Mouse (Mus musculus) T-helper 17 cell (primary cell): Measurements from ENCODE around the gene Birc2.
"Not testable (repeated sequence)": the region's sequence is repeated elsewhere in the genome, so short reads cannot be mapped to it uniquely, and the experiment has no call there.

Source experiments
- in situ Hi-C, 2 experiments: fragments of 300-600 bp; cut with MboI, MseI; formaldehyde crosslinking; loops; 1 replicate in 1 of 2; 2 replicates in 1 of 2; pipeline ENCODE4 v1.15.1; 2025; ENCODE audit warnings: high pct_unique_total_duplicates in 2 of 2

Birc2 gene

DNA sequence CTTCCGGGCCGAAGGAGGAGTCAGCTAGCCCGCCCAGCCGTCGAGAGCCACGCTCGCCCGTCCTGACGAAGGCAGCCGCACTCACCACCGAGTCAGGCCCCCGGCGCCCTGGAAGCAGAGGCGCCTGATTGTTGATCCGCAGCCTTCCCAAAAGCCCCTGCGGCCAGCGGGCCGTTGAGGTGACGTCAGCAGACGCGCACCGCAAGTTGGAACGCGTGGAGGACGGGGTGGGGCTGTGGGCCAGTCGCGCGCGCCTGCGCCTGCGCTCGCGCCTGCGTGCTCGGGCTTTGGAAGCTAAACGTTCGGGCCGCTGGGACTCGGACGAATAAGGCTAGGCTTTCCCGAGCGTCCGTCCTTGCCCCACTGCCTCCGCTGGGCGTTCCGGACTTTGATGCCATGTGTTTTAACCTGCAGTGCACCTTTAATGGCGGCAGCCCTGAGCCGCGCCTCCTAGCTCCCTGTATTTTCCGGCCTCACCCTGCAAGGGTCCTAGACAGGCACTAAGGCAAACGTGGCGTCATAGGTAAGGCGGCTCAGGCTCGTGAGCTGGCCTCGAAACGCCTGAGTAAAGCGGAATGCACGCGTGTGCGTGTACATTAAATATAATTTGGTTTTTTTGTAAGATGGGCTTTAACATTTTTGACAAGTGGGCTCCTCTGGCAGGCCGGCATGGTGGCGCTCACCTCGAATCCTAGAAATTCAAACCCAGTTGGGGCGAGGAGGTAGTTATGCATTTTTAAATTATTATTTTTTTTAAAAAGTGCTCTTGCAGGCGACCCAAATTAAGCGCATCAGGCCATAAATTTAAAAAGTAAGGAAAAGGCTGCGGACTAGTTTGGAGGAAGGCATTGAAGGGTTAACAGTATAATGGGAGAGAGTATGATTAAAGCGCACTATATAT lies at the start of gene Birc2:
Gene Birc2 (minus strand): TSS at position 160 of the 901 bp plus-strand sequence.
- in situ Hi-C loops: no loop called here

DNA sequence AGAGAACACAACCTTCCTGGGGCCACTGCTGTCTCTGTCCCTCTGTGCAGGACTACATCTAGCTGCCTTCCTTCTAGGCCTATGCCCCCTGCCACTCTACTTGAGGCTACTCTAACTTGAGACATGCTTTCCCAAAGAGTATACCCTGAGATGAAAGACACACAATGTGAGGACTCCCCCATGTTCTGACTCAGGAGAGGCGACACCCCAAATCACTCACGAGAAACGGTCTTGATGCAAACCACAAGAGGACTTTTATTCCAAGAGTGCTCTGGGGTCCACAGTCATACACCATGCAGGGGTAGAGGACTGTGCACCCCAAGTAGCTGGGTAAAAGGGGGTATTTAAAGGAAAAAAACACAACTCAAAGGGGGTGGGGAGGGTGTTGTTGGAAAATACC lies 47.5 kb upstream of the Birc2 start:
- in situ Hi-C loops: no loop called here

DNA sequence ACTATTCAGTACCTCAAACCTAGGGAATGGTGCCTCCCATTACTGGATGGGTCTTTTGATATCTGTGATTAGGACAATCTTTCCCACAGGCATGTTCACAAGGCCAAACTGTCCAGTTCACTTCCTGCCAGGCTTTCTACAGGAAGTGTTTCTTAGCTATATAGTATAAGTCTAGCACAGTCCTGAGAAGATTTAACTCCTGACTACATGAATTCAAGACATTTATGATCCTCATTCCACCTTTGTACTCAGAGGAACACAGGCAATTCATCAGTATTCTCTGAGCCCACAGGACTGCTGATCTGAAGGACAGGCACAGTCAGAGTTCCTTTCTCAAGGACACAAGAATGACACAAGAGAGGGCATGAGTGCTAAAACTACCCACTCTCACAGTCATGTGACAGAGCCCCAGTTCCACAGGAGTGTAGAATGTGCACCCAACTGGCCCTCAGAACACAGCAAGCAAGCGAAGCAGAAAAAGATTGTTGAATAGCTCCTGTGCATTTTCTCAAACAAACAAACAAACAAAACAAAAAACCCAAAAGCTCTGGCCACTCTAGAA lies 45.5 kb upstream of the Birc2 start:
- in situ Hi-C loops: no loop called here

DNA sequence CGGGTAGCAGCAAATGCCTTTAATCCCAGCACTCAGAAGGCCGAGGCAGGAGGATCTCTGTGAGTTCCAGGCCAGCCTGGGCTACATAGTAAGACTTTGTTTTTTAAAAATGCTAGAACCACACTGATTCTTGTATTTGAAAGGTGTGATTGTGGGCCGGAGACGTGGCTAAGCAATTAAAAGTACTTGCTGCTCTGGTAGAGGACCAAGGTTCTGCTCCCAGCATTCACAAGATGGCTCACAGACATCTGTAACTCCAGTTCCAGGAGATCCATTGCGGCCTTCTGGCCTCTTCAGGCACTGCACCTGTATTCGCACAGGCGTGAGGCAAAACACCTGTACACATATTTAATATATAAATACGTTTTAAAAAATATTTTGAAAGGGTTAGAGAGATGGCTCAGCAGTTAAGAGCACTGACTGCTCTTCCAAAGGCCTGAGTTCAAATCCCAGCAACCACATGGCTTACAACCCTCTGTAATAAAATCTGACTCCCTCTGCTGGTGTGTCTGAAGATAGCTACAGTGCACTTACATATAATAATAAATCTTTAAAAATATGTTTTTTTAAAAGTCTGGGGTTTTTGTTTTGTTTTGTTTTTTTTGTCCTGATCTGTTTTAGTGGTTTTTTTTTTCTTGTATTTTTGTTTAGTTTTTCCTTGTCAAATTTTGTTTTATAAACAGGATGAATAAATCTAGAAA lies 36.8 kb upstream of the Birc2 start:
- in situ Hi-C loops: loop anchor here in 1 of 2 experiments (10.0 kb wide), 2 partner anchors 109 to 849 kb away; partner anchors contain the start of gene Tmem123

DNA sequence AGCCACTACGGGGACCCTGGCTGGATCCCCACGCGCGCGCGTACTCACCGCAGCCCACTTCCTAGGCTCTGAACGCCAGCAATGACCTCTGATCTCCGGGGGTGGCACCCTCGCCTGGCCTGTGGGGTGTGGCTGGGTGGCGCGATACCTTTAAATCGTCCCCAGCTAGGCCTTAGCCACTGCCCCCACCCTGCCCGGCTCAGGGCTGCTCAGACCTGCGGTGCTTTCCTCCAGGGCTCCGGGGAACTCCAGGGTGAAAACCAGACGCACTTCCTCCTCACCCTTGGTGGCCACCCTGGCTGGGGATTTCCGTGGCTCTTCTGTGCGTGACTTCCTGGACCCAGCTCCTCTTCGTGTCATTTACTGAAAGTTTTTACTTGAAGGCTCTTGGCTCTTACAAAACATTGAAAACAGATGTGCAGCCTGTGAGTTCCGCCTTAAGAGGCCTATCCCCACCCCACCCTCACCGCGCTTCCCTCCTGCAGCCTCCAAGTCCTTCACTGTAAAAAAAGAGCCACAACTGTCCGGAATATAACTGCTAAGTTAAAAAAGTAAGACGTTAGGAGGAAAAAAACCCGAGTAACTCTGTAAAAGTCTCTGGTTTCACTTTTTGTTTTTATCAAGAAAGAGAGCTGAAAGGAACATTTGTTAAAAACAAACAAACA lies 36.0 kb upstream of the Birc2 start, which contains the start of gene Birc3:
Gene Birc3 (minus strand): TSS at position 412 of the 665 bp plus-strand sequence.
- in situ Hi-C loops: loop anchor here in 1 of 2 experiments (10.0 kb wide), 2 partner anchors 108 to 848 kb away; partner anchors contain the start of gene Tmem123

DNA sequence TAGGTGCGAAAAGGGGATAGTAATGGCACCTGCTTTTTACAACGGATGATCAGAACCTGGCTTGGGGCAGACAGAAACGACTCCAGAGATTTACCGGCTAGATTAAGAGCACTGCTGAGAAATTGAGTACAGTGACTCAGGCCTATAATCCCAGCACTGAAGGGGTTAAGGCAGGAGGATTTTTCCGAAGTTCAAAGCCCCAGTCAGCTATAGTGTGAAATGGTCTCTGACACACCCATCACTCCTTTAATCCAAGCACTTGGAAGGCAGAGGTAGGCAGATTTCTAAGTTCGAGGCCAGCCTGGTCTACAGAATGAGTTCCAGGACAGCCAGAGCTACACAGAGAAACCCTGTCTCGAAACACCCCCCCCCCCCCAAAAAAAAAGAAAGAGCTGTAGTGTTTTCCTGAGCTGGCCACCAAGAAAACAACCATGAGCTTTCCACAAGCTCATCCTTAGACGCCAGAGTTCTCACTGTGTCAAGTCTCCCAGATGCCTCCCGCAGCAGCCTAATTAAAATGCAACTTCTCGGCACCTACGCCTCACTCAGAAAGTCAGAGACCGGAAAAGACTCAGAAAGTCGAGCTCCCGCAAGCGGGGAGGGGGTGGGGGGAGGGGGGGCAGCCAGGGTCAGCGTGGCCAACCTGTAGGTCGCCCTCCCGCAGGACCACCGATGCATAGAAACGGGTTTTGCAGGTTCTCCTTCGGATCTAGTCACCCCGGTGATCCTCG lies 35.3 kb upstream of the Birc2 start:
- in situ Hi-C loops: loop anchor here in 1 of 2 experiments (10.0 kb wide), 2 partner anchors 107 to 847 kb away; partner anchors contain the start of gene Tmem123

DNA sequence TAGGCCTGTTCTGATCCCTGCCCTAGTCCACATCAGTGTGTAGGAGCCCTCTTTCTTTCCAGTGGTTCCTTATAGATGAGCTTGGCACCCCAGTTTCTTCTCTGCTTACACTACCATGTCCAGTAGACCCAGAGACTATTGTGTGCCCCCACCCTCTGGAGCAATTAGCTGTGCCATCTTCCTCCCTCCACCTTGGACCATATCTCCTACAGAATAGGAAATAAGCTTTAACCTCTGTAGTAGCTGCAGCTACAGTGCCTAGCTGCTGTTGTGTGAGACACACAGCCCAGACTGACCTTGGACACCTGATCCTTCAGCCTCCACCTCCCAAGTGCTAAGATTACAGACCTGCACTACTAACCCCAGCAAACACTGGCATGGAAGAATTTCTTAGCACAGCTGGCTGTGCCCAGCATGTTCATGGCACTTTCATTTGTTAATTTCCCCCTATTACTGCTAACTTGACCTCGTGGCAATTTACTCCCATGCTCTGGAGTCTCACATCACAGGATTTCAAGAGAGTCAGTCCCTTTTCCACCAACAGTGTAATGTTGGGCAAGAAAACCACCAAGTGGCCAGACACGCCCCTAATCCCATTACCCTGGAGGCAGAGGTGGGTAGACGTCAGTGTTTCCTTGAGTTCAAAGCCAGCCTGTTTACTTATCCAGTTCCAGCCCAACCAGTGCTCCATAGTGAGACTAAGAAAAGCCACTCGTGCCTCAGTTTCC lies 34.6 kb upstream of the Birc2 start:
- in situ Hi-C loops: loop anchor here in 1 of 2 experiments (10.0 kb wide), 2 partner anchors 107 to 847 kb away; partner anchors contain the start of gene Tmem123

DNA sequence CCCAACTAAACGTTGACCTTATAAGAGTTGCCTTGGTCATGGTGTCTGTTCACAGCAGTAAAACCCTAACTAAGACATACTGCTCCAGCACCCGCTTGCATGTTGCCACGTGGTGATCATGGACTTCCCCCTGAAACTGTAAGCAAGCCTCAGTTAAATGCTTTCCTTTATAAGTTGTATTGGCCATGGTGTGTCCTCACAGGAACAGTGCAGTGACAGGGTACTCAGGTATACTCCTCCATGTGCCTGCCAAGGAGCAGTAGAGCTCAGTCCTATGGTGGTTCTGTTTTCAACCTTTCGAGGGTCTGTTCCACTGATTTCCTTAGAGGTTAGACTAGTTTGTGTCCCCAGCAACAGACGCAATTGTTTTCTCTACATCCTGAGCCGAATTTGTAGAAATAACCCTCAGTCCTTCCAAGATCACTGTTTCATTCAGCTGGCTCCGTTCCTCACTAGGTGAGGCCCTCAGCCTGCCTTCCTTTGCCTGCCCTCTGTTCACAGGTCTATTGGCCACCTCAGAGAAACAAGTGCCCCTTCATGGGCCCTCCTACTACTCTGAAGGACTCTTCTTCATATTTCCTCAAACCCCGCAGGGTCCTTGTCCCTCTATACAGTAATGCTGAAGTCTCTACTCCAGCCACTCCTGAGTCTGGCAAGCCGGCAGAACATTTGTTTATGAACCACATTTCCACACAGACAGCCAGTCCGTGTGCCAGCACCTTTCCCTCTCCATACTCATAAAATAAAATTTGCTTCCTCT lies 33.9 kb upstream of the Birc2 start:
- in situ Hi-C loops: loop anchor here in 1 of 2 experiments (10.0 kb wide), 2 partner anchors 106 to 846 kb away; partner anchors contain the start of gene Tmem123

DNA sequence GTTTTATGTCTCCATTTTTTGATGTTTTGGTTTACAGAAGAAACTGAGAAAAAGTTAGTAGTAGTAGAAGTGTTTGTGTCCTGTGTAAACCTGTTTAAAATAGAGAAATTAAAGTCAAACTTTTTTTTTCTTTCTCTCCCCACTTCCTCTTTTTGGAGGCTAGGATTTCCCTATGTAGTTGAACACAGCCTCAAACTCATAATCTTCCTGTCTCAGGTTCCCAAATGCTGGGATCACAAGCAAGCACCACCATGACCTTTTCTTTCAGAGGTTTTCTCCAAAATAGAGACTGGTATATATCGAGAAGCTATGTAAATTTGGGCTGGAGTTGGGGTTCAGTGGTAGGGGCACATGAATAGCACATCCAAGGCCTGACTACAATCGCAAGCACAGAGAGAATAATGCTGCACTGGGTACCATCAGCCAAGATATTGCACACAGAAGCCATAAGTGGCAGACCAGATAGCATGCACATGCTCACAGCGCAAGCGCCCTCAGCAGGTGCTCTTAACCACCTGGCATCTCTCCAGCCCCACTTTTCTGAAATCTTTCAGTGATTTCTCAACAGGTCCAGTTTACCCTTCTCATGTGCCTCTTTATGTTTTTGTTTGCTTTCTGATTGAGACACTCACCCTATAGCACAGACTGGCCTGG lies 32.1 kb upstream of the Birc2 start:
- in situ Hi-C loops: loop anchor here in 1 of 2 experiments (5.0 kb wide), 1 partner anchor 37 kb away; no protein-coding TSS in a partner anchor

DNA sequence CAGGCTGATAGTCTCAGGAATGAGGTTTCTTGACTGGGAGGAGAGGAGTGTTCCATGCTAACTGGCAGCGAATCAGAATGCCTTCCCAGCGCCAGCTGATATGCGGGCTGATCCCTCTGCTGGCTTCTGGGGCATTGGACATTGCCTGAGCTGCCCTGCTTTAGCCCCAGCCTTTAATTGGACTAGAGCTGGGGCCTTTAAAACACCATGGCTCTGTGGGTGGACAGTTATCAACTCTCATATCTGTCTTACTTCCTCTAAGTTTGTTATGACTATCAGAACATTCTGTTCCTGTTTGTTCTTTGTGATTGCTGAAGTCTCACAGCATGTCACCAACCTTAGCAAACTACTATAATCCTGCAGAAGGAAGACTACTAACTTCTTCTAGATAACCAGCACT lies 31.1 kb upstream of the Birc2 start:
- in situ Hi-C loops: loop anchor here in 1 of 2 experiments (5.0 kb wide), 1 partner anchor 36 kb away; no protein-coding TSS in a partner anchor

DNA sequence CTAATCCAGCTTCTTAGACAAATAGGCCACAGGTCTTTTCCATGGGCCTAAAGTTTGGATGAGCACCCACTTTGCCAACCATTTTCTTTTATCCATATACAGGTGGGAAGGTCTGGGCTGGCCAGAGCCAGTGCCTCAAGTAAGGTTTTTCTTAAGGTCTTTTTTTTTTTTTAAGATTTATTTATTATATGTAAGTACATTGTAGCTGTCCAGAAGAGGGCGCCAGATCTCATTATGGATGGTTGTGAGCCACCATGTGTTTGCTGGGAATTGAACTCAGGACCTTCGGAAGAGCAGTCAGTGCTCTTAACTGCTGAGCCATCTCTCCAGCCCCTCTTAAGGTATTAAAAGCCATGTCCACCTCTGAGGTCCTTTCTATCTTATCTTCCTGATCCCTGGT lies 30.1 kb upstream of the Birc2 start:
- in situ Hi-C loops: loop anchor here in 1 of 2 experiments (5.0 kb wide), 1 partner anchor 35 kb away; no protein-coding TSS in a partner anchor

DNA sequence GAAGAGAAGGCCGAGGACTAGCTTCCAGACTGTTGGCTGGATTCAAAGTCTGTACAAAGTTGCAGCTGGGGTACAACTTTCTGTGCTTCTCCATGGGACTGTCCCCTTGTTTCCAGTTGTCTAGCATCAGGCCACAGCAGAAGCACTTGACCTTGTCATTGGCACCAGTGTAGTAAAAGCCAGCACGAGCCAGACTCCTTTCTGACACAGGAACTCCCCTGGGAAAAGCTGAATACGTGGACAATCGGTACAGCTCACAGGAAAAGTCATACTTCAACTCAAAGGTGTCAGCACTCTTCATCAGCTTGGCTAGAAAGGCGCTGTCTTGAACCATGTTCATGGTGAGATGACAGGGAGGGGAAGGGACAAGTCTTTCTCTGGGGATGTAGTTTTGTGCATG lies 24.1 kb upstream of the Birc2 start:
- in situ Hi-C loops: no loop called here

DNA sequence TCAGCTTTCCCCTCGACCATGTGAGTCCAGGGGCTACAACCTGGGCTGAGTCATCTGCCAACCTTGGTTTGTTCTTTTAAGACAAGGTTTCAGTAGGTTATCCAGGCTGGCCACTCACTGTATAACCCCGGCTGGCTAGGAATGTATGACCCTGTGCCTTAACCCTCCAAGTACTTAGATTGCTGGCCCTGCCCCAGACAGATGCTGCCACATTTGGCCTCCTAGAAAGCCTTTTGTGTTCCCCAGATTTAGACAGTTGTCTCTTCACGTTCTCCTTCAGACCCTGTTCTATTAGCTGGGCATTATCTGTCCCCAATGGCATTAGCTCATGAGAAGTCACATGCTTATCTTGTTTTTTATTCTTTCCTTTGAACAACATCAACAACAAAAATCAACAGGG lies 19.0 kb upstream of the Birc2 start:
- in situ Hi-C loops: no loop called here

DNA sequence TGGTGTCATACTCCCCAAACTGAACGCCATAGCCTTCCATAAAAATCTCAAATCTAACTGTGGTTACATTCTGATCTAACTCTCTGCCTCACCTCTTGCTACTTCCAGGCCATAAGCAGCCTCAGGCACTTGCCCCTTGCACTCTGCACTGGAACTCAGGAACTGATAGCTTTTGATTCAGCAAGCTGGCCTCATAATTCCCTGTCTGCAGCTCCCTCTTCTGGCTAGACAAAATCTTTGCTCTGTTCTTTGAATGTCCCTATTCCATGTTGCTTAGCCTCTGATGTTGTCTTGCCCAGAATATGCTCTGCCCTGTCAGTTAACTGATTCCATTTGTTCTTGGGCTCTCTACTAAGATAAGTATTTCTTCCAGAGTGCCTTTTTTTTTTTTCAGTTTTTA lies 18.5 kb upstream of the Birc2 start:
- in situ Hi-C loops: no loop called here

DNA sequence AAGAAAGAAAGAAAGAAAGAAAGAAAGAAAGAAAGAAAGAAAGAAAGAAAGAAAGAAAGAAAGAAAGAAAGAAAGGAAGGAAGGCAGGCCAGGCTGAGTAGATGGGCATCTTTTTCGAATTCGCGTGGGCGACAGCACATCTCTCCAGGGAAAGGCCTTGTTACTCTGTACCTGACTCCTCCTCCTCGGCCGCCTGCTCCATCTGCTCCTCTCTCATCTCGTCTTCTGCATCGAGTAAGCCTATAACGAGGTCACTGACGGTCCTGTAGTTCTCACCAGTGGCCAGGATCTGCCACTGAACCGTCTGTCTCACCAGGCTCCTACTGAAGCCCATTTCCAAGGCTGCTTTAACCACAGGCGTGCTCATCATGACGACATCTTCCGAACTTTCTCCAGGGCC lies 17.3 kb upstream of the Birc2 start:
- in situ Hi-C loops: not testable (repeated sequence)

DNA sequence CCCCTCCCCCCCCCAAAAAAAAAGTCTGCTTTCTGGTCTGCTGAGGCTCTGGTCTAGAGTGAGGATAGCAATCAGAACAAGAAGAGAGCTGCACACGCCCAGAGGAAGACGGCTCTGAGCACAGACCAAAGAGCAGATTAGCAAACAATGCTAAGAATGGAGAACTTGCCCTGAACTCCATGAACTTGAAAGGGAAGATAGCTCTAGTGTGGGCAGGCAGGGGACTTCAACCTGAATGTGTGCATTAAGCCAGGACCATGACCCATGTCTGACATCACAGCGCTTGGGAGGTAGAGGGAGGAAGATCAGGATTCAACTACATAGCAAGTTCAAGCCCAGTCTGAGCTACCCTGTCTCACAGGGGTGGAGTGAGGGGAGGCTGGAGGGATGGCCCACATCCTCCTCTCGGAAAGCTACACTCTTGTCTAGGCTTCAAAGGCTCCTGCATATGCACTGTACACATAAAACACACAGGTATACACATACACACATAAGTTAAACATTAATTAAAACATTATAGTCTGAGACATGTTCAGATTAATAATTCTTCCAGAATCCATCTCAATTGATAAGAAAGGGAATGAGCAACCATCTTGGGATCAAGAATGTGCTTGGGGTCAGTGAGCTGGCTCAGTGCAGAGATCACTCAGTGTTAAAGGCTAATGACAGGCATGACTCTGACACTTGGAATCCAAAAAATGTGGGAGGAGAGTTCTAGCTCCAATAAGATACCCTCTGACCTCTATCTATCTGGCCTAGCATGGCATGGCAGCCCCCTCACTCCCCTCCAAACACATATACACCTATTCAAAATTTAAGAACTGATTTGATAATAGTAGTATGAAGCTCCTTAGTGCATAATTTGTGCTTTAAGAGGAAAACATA lies 15.7 kb upstream of the Birc2 start:
- in situ Hi-C loops: no loop called here

DNA sequence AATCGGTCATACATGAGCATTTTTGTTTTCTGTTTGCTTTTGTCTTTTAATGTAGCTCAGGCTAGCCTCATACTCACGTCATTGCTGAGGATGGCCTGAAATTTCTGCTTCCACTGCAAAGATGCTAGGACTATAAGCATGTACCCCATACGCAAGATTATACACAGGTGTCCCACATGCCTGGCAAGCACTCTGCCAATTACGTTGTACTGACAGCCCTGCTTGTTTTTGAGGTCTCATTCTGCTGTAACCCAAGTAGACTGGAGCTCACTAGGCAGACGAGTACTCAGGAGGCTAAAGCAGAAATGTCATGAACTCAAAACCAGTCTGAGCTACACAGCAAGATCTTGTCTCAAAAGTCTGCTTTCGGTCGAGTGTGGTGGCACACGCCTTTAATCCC lies 15.0 kb upstream of the Birc2 start:
- in situ Hi-C loops: no loop called here
